Mouse (Mus musculus): ENCODE data around the gene Pan2.
A peak's percentile ranks its signal among the peaks of the same experiment; 100 is the strongest.

GRCm38 (mm10) chr10:128337306-128338181, 34.4 kb downstream of the Pan2 start, which contains the start of gene Cs:
- TF ChIP-seq CTCF (IDR thresholded peaks at IDR 0.05; ENCODE audit: borderline replicate concordance, extremely low read depth, insufficient read depth, insufficient read length) (no peak), POLR2A (IDR thresholded peaks at IDR 0.05; ENCODE audit: borderline replicate concordance, extremely low read depth, insufficient read depth, insufficient read length, poor library complexity, severe bottlenecking) (peak; percentile 69; the same call in 1 of the 2 replicates)

Measured in brain, embryonic 14.5 days (tissue).